Mouse (Mus musculus): Measurements from ENCODE around the gene Cmc1. TPM values are rescaled to one million over a fixed set of nuclear protein-coding genes. Genes with fewer than 3 reads are reported as not detected.

Gene Cmc1
- polyA plus RNA-seq (2015; fragmentation: Nextera tagmentation; extraction: Ambion mirVana) = 29.9 and 35.4 TPM in 2 replicates

- Histone ChIP-seq H3K9ac (ENCODE audit: low read depth, low read length) (peak within 1 kb of the TSS; percentile 88), H3K9me3 (ENCODE audit: control insufficient read depth, low read length) (no peaks in the 10 kb centered on the region), H3K27me3 (replicated peaks; ENCODE audit: control insufficient read depth, insufficient read depth, low read length) (no peaks in the 10 kb centered on the region), H3K4me1 (ENCODE audit: control insufficient read depth, insufficient read depth, low read depth, low read length) (peaks cover 16% of the 10 kb centered on the region), H3K4me2 (ENCODE audit: low read length) (peak within 1 kb of the TSS; percentile 77), H3K4me3 (ENCODE audit: low read length) (peak within 1 kb of the TSS; percentile 91), H3K27ac (ENCODE audit: low read depth, low read length) (peak within 1 kb of the TSS; percentile 83), H3K36me3 (ENCODE audit: control insufficient read depth, insufficient read depth, low read length) (no peaks in the 10 kb centered on the region)
- WGBS = 1% methylated on average over 50 of the region's 58 CpGs
- peak; percentile 98 for ATAC-seq
Measured at GRCm38 (mm10) chr9:118149407-118150402, at the start of gene Cmc1. Gene Cmc1, minus strand, starts transcription at chr9:118150177.

GRCm38 (mm10) chr9:118198557-118198956, 48.6 kb upstream of the Cmc1 start:
- ATAC-seq = no peak
- H3K4me2 ChIP-seq (ENCODE audit: low read length) = no peak overlapping the region
- H3K27ac ChIP-seq (ENCODE audit: low read depth, low read length) = no peak overlapping the region
- no peaks in the 10 kb centered on the region for H3K27me3 ChIP-seq (replicated peaks; ENCODE audit: control insufficient read depth, insufficient read depth, low read length)
- WGBS = 95% methylated on average over 1 of the region's 1 CpGs
- H3K9me3 ChIP-seq (ENCODE audit: control insufficient read depth, low read length) = no peaks in the 10 kb centered on the region
- no peak overlapping the region for H3K9ac ChIP-seq (ENCODE audit: low read depth, low read length)
- H3K4me3 ChIP-seq (ENCODE audit: low read length) = no peak overlapping the region
- H3K36me3 ChIP-seq (ENCODE audit: control insufficient read depth, insufficient read depth, low read length) = no peaks in the 10 kb centered on the region
- no peaks in the 10 kb centered on the region for H3K4me1 ChIP-seq (ENCODE audit: control insufficient read depth, insufficient read depth, low read depth, low read length)

- no peak overlapping the region for H3K4me3 ChIP-seq (ENCODE audit: low read length)
- no peak overlapping the region for H3K27ac ChIP-seq (ENCODE audit: low read depth, low read length)
- no peak overlapping the region for H3K4me2 ChIP-seq (ENCODE audit: low read length)
- no peaks in the 10 kb centered on the region for H3K4me1 ChIP-seq (ENCODE audit: control insufficient read depth, insufficient read depth, low read depth, low read length)
- 84% methylated on average over 9 of the region's 9 CpGs for WGBS
- no peaks in the 10 kb centered on the region for H3K36me3 ChIP-seq (ENCODE audit: control insufficient read depth, insufficient read depth, low read length)
- no peaks in the 10 kb centered on the region for H3K9me3 ChIP-seq (ENCODE audit: control insufficient read depth, low read length)
- no peaks in the 10 kb centered on the region for H3K27me3 ChIP-seq (replicated peaks; ENCODE audit: control insufficient read depth, insufficient read depth, low read length)
- ATAC-seq = no peak
- H3K9ac ChIP-seq (ENCODE audit: low read depth, low read length) = no peak overlapping the region
Measured at GRCm38 (mm10) chr9:118196661-118197390, 46.8 kb upstream of the Cmc1 start.

- no peak overlapping the region for H3K9ac ChIP-seq (ENCODE audit: low read depth, low read length)
- H3K9me3 ChIP-seq (ENCODE audit: control insufficient read depth, low read length) = no peaks in the 10 kb centered on the region
- H3K27me3 ChIP-seq (replicated peaks; ENCODE audit: control insufficient read depth, insufficient read depth, low read length) = no peaks in the 10 kb centered on the region
- WGBS = 97% methylated on average over 1 of the region's 1 CpGs
- no peak overlapping the region for H3K27ac ChIP-seq (ENCODE audit: low read depth, low read length)
- H3K4me3 ChIP-seq (ENCODE audit: low read length) = no peak overlapping the region
- H3K36me3 ChIP-seq (ENCODE audit: control insufficient read depth, insufficient read depth, low read length) = no peaks in the 10 kb centered on the region
- no peaks in the 10 kb centered on the region for H3K4me1 ChIP-seq (ENCODE audit: control insufficient read depth, insufficient read depth, low read depth, low read length)
- ATAC-seq = no peak
- no peak overlapping the region for H3K4me2 ChIP-seq (ENCODE audit: low read length)
Measured at GRCm38 (mm10) chr9:118193263-118193662, 43.3 kb upstream of the Cmc1 start.

- no peak overlapping the region for H3K4me3 ChIP-seq (ENCODE audit: low read length)
Measured at GRCm38 (mm10) chr9:118191276-118191675, 41.3 kb upstream of the Cmc1 start.

GRCm38 (mm10) chr9:118188374-118188773, 38.4 kb upstream of the Cmc1 start:
- no peak overlapping the region for H3K27ac ChIP-seq (ENCODE audit: low read depth, low read length)
- no peaks in the 10 kb centered on the region for H3K36me3 ChIP-seq (ENCODE audit: control insufficient read depth, insufficient read depth, low read length)
- H3K9ac ChIP-seq (ENCODE audit: low read depth, low read length) = no peak overlapping the region
- ATAC-seq = no peak
- H3K4me3 ChIP-seq (ENCODE audit: low read length) = no peak overlapping the region
- 96% methylated on average over 6 of the region's 6 CpGs for WGBS
- H3K4me1 ChIP-seq (ENCODE audit: control insufficient read depth, insufficient read depth, low read depth, low read length) = no peaks in the 10 kb centered on the region
- H3K9me3 ChIP-seq (ENCODE audit: control insufficient read depth, low read length) = no peaks in the 10 kb centered on the region
- no peaks in the 10 kb centered on the region for H3K27me3 ChIP-seq (replicated peaks; ENCODE audit: control insufficient read depth, insufficient read depth, low read length)
- H3K4me2 ChIP-seq (ENCODE audit: low read length) = no peak overlapping the region

More at GRCm38 (mm10) chr9:118191276-118191675, 41.3 kb upstream of the Cmc1 start:
- 86% methylated on average over 10 of the region's 10 CpGs for WGBS
- no peaks in the 10 kb centered on the region for H3K36me3 ChIP-seq (ENCODE audit: control insufficient read depth, insufficient read depth, low read length)
- no peak overlapping the region for H3K27ac ChIP-seq (ENCODE audit: low read depth, low read length)
- H3K9me3 ChIP-seq (ENCODE audit: control insufficient read depth, low read length) = no peaks in the 10 kb centered on the region
- no peak for ATAC-seq
- H3K9ac ChIP-seq (ENCODE audit: low read depth, low read length) = no peak overlapping the region
- H3K4me1 ChIP-seq (ENCODE audit: control insufficient read depth, insufficient read depth, low read depth, low read length) = no peaks in the 10 kb centered on the region
- no peaks in the 10 kb centered on the region for H3K27me3 ChIP-seq (replicated peaks; ENCODE audit: control insufficient read depth, insufficient read depth, low read length)
- no peak overlapping the region for H3K4me2 ChIP-seq (ENCODE audit: low read length)

- Histone ChIP-seq H3K4me3 (ENCODE audit: low read length) (no peak overlapping the region), H3K4me2 (ENCODE audit: low read length) (no peak overlapping the region), H3K27ac (ENCODE audit: low read depth, low read length) (no peak overlapping the region), H3K9ac (ENCODE audit: low read depth, low read length) (no peak overlapping the region), H3K4me1 (ENCODE audit: control insufficient read depth, insufficient read depth, low read depth, low read length) (no peaks in the 10 kb centered on the region), H3K27me3 (replicated peaks; ENCODE audit: control insufficient read depth, insufficient read depth, low read length) (no peaks in the 10 kb centered on the region), H3K9me3 (ENCODE audit: control insufficient read depth, low read length) (no peaks in the 10 kb centered on the region), H3K36me3 (ENCODE audit: control insufficient read depth, insufficient read depth, low read length) (no peaks in the 10 kb centered on the region)
- 71% methylated on average over 7 of the region's 7 CpGs for WGBS
- ATAC-seq = no peak
Measured at GRCm38 (mm10) chr9:118187420-118187819, 37.4 kb upstream of the Cmc1 start.

GRCm38 (mm10) chr9:118186776-118187175, 36.8 kb upstream of the Cmc1 start:
- H3K4me1 ChIP-seq (ENCODE audit: control insufficient read depth, insufficient read depth, low read depth, low read length) = no peaks in the 10 kb centered on the region
- 64% methylated on average over 10 of the region's 10 CpGs for WGBS

More at GRCm38 (mm10) chr9:118186776-118187175, 36.8 kb upstream of the Cmc1 start:
- no peak for ATAC-seq
- H3K27ac ChIP-seq (ENCODE audit: low read depth, low read length) = no peak overlapping the region
- no peak overlapping the region for H3K4me2 ChIP-seq (ENCODE audit: low read length)
- H3K36me3 ChIP-seq (ENCODE audit: control insufficient read depth, insufficient read depth, low read length) = no peaks in the 10 kb centered on the region
- H3K4me3 ChIP-seq (ENCODE audit: low read length) = no peak overlapping the region
- no peaks in the 10 kb centered on the region for H3K27me3 ChIP-seq (replicated peaks; ENCODE audit: control insufficient read depth, insufficient read depth, low read length)
- no peaks in the 10 kb centered on the region for H3K9me3 ChIP-seq (ENCODE audit: control insufficient read depth, low read length)
- no peak overlapping the region for H3K9ac ChIP-seq (ENCODE audit: low read depth, low read length)
